10 mouse cellular contexts compared by ENCODE assay signal in the genomic region with DNA sequence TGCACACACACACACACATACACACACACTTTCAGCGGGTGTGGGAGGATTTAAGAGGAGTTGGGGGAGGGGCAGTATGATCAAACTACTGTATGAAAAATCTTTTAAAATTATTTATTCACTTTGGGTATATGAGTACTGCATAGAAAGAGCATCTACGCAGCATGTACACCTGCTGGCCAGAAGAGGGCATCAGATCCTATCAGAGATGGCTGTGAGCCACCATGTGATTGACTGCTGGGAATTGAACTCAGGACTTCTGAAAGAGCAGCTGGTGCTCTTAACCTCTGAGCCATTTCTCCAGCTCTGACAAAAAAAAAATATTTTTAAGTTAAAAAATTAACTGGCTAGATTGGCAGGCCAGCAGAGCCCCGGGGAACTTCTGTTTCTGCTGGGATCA. TPM values are rescaled to one million over a fixed set of nuclear protein-coding genes. Genes with fewer than 3 reads are reported as not detected.
DNase-seq lines count a peak whose midpoint lies in the region; ATAC-seq and TF ChIP-seq lines count a peak whose summit lies in the region.
"Had no signal": no experiment of that assay in that cellular context is flagged by ENCODE, and none has a peak within 500 bp of the region (broad histone marks: within the 10 kb centered on the region; RNA-seq: fewer than 3 reads in every experiment).

No protein-coding gene starts in this region.

- 0 out of 4 replicates have a peak, but pooled peaks cover 0 to 2% of the 10 kb centered on the region in 2 experiments for H3K4me1 ChIP-seq in liver, embryonic 14.5 days (replicated peaks; ENCODE audit: control insufficient read depth in 2 of 2, insufficient read depth in 2 of 2, low read length in 1 of 2)
- H3K4me1 ChIP-seq in liver, embryonic 11.5 days (replicated peaks; ENCODE audit: control insufficient read depth, insufficient read depth, low read length), result no peaks in the 10 kb centered on the region
- peaks cover 5% of the 10 kb centered on the region for H3K4me1 ChIP-seq in forebrain, embryonic 16.5 days (replicated peaks; ENCODE audit: control insufficient read depth, insufficient read depth, low read length)

- DNase-seq in cerebellum, adult 18-20 months, result peak; percentile 60 to 61
- DNase-seq in liver, embryonic 14.5 days (ENCODE audit: low read depth in 3 of 3, low spot score in 3 of 3), result no peak
- no peak for DNase-seq in liver, embryonic 11.5 days (ENCODE audit: low spot score)
- DNase-seq in cerebellum, postnatal 14 days, result peak; percentile 67 to 70
- DNase-seq in naive thymus-derived CD4-positive, alpha-beta T cell, adult 2 months (ENCODE audit: low read depth), result peak; percentile 26
- no peak for DNase-seq in adrenal gland, postnatal 25 days

- H3K27ac ChIP-seq in liver, embryonic 14.5 days, result no peak overlapping the region
- no peak overlapping the region for H3K27ac ChIP-seq in liver, embryonic 11.5 days (ENCODE audit: low read depth, low read length)
- no peak overlapping the region for H3K27ac ChIP-seq in forebrain, embryonic 16.5 days (ENCODE audit: low read length)

- TF ChIP-seq CTCF in liver, embryonic 14.5 days (IDR thresholded peaks at IDR 0.05; ENCODE audit: low read depth), result peak; percentile 52

- no peak for ATAC-seq in cerebellum, adult (ENCODE audit: insufficient number of reproducible peaks, low FRiP score, low TSS enrichment)
- ATAC-seq in liver, embryonic 14.5 days (ENCODE audit: insufficient read depth), result no peak
- ATAC-seq in liver, embryonic 11.5 days (replicated peaks; ENCODE audit: low FRiP score), result no peak
- ATAC-seq in forebrain, embryonic 16.5 days, result no peak

- H3K9ac ChIP-seq in liver, embryonic 14.5 days (replicated peaks), result no peak overlapping the region
- no peak overlapping the region for H3K9ac ChIP-seq in liver, embryonic 11.5 days (ENCODE audit: low read depth, low read length)
- H3K9ac ChIP-seq in forebrain, embryonic 16.5 days (replicated peaks; ENCODE audit: low read depth, low read length), result no peak overlapping the region

- WGBS in liver, embryonic 14.5 days (ENCODE audit: insufficient replicate concordance), result 39% methylated on average over 3 of the region's 3 CpGs
- WGBS in liver, embryonic 11.5 days, result 52% methylated on average over 3 of the region's 3 CpGs
- WGBS in forebrain, embryonic 16.5 days, result 46% methylated on average over 3 of the region's 3 CpGs

- H3K4me2 ChIP-seq in liver, embryonic 14.5 days (ENCODE audit: low read depth), result no peak overlapping the region
- no peak overlapping the region for H3K4me2 ChIP-seq in liver, embryonic 11.5 days
- no peak overlapping the region for H3K4me2 ChIP-seq in forebrain, embryonic 16.5 days (ENCODE audit: low read length)

- H3K27me3 ChIP-seq in liver, embryonic 14.5 days (ENCODE audit: control insufficient read depth, insufficient read depth, low read length), result peaks cover 22% of the 10 kb centered on the region
- H3K27me3 ChIP-seq in liver, embryonic 11.5 days (replicated peaks; ENCODE audit: control insufficient read depth, insufficient read depth, low read length), result peaks cover 24% of the 10 kb centered on the region
- H3K27me3 ChIP-seq in forebrain, embryonic 16.5 days (replicated peaks; ENCODE audit: control insufficient read depth, insufficient read depth, low read length), result peaks cover 4% of the 10 kb centered on the region; the same call in 1 of the 2 replicates

- H3K36me3 ChIP-seq in liver, embryonic 14.5 days (replicated peaks; ENCODE audit: control insufficient read depth, insufficient read depth, low read depth), result no peaks in the 10 kb centered on the region
- H3K36me3 ChIP-seq in liver, embryonic 11.5 days (ENCODE audit: control insufficient read depth, insufficient read depth, low read length), result no peaks in the 10 kb centered on the region
- no peaks in the 10 kb centered on the region for H3K36me3 ChIP-seq in forebrain, embryonic 16.5 days (ENCODE audit: control insufficient read depth, insufficient read depth)

- no peak for TF ChIP-seq EP300 in liver, embryonic 14.5 days (IDR thresholded peaks at IDR 0.05; ENCODE audit: low read depth)

- no peak overlapping the region for H3K4me3 ChIP-seq in liver, embryonic 14.5 days (ENCODE audit: insufficient read depth in 1 of 2, low read depth in 2 of 2, low read length in 2 of 2)
- no peak overlapping the region for H3K4me3 ChIP-seq in liver, embryonic 11.5 days (ENCODE audit: low read depth, low read length)
- no peak overlapping the region for H3K4me3 ChIP-seq in forebrain, embryonic 16.5 days (replicated peaks; ENCODE audit: low read length)

- H3K9me3 ChIP-seq in liver, embryonic 14.5 days (ENCODE audit: control insufficient read depth, low read length), result no peaks in the 10 kb centered on the region
- no peaks in the 10 kb centered on the region for H3K9me3 ChIP-seq in liver, embryonic 11.5 days (ENCODE audit: control insufficient read depth, low read length)
- H3K9me3 ChIP-seq in forebrain, embryonic 16.5 days (ENCODE audit: control insufficient read depth, low read length), result no peaks in the 10 kb centered on the region

RNA-seq across cellular contexts. Expression of gene Neurl1a, which starts 4.1 kb away (rescaled TPM):
- polyA plus RNA-seq in liver, embryonic 14.5 days (2012; rRNA removed), result 0.70 and 0.79 TPM in 2 replicates
- 0.53 and 0.82 TPM in 2 replicates for polyA plus RNA-seq in liver, embryonic 14.5 days (2014; fragmentation: Nextera tagmentation; extraction: Ambion mirVana)
- 4.5 and 4.6 TPM in 2 replicates for polyA plus RNA-seq in liver, embryonic 11.5 days (2014; fragmentation: Nextera tagmentation; extraction: Ambion mirVana)
- 13.0 and 13.9 TPM in 2 replicates for total RNA-seq in adrenal gland, postnatal 25 days (2021)
- polyA plus RNA-seq in forebrain, embryonic 16.5 days (2015; fragmentation: Nextera tagmentation; extraction: Ambion mirVana), result 7.2 and 11.0 TPM in 2 replicates

RNA-seq across cellular contexts. Expression of gene Calhm3, which starts 17.0 kb away (rescaled TPM):
- not detected in 2 replicates for polyA plus RNA-seq in liver, embryonic 14.5 days (2012; rRNA removed)
- polyA plus RNA-seq in liver, embryonic 14.5 days (2014; fragmentation: Nextera tagmentation; extraction: Ambion mirVana), result not detected in 2 replicates
- not detected in 2 replicates for polyA plus RNA-seq in liver, embryonic 11.5 days (2014; fragmentation: Nextera tagmentation; extraction: Ambion mirVana)
- not detected in 2 replicates for total RNA-seq in adrenal gland, postnatal 25 days (2021)
- polyA plus RNA-seq in forebrain, embryonic 16.5 days (2015; fragmentation: Nextera tagmentation; extraction: Ambion mirVana), result not detected in 2 replicates
- total RNA-seq: left cerebral cortex, postnatal 25 days had no signal
- polyA plus RNA-seq: neural tube, embryonic 11.5 days had no signal

RNA-seq across cellular contexts. Expression of gene Calhm1, which starts 30.5 kb away (rescaled TPM):
- polyA plus RNA-seq in liver, embryonic 14.5 days (2012; rRNA removed), result not detected in 2 replicates
- not detected in 2 replicates for polyA plus RNA-seq in liver, embryonic 14.5 days (2014; fragmentation: Nextera tagmentation; extraction: Ambion mirVana)
- not detected in 2 replicates for polyA plus RNA-seq in liver, embryonic 11.5 days (2014; fragmentation: Nextera tagmentation; extraction: Ambion mirVana)
- not detected in 2 replicates for total RNA-seq in adrenal gland, postnatal 25 days (2021)
- polyA plus RNA-seq in forebrain, embryonic 16.5 days (2015; fragmentation: Nextera tagmentation; extraction: Ambion mirVana), result not detected in 2 replicates
- total RNA-seq: left cerebral cortex, postnatal 25 days had no signal
- polyA plus RNA-seq: neural tube, embryonic 11.5 days had no signal

RNA-seq across cellular contexts. Expression of gene Calhm2, which starts 36.4 kb away (rescaled TPM):
- 1.4 and 1.5 TPM in 2 replicates for polyA plus RNA-seq in liver, embryonic 14.5 days (2012; rRNA removed)
- 0.29 and 0.48 TPM in 2 replicates for polyA plus RNA-seq in liver, embryonic 14.5 days (2014; fragmentation: Nextera tagmentation; extraction: Ambion mirVana)
- 1.2 and 1.5 TPM in 2 replicates for polyA plus RNA-seq in liver, embryonic 11.5 days (2014; fragmentation: Nextera tagmentation; extraction: Ambion mirVana)
- 5.5 TPM in 2 replicates for total RNA-seq in adrenal gland, postnatal 25 days (2021)
- 0.84 and 1.4 TPM in 2 replicates for polyA plus RNA-seq in forebrain, embryonic 16.5 days (2015; fragmentation: Nextera tagmentation; extraction: Ambion mirVana)

Comparison
In these comparisons a context has a peak if more than half of its experiments do, and no peak if none do; other contexts are left out.
1. DNase-seq: peak in cerebellum, adult 18-20 months (2 of 2), cerebellum, postnatal 14 days (2 of 2) and naive thymus-derived CD4-positive, alpha-beta T cell, adult 2 months (single experiment); none in liver, embryonic 14.5 days (0 of 3), liver, embryonic 11.5 days (single experiment) and adrenal gland, postnatal 25 days (single experiment).